Mouse (Mus musculus): ENCODE measurements around the gene Ndufa11. TPM values are rescaled to one million over a fixed set of nuclear protein-coding genes. Genes with fewer than 3 reads are reported as not detected.

The Ndufa11 gene
- polyA plus RNA-seq, 1 experiment from 2014 or later, result 352 TPM

- H3K9ac ChIP-seq (replicated peaks; ENCODE audit: low read length), result no peak overlapping the region
- H3K9me3 ChIP-seq (replicated peaks; ENCODE audit: control insufficient read depth, low read length), result no peaks in the 10 kb centered on the region
- no peaks in the 10 kb centered on the region for H3K4me1 ChIP-seq (ENCODE audit: control insufficient read depth, insufficient read depth, low read length)
- H3K36me3 ChIP-seq (replicated peaks; ENCODE audit: control insufficient read depth, insufficient read depth, low read depth, low read length), result no peaks in the 10 kb centered on the region; the same call in none of the 2 replicates
- H3K27ac ChIP-seq (replicated peaks; ENCODE audit: low read depth, low read length), result no peak overlapping the region
- 92% methylated on average over 5 of the region's 5 CpGs for WGBS
- H3K4me3 ChIP-seq (ENCODE audit: low read depth, low read length), result no peak overlapping the region
- ATAC-seq (replicated peaks; ENCODE audit: insufficient number of reproducible peaks, low FRiP score, low TSS enrichment, low read depth) (no peak), DNase-seq (ENCODE audit: low spot score) (no peak)
- no peak overlapping the region for H3K4me2 ChIP-seq (ENCODE audit: low read depth, low read length)
- H3K27me3 ChIP-seq (ENCODE audit: control insufficient read depth, insufficient read depth, low read length), result no peaks in the 10 kb centered on the region
These were observed 33.9 kb upstream of the Ndufa11 start for GRCm38 (mm10) chr17:56683546-56684140.

- H3K9me3 ChIP-seq (replicated peaks; ENCODE audit: control insufficient read depth, low read length), result no peaks in the 10 kb centered on the region
- WGBS, result 90% methylated on average over 2 of the region's 2 CpGs
- no peak overlapping the region for H3K4me2 ChIP-seq (ENCODE audit: low read depth, low read length)
- H3K9ac ChIP-seq (replicated peaks; ENCODE audit: low read length), result no peak overlapping the region
- no peak for DNase-seq (ENCODE audit: low spot score)
- H3K4me3 ChIP-seq (ENCODE audit: low read depth, low read length), result no peak overlapping the region
- no peaks in the 10 kb centered on the region for H3K27me3 ChIP-seq (ENCODE audit: control insufficient read depth, insufficient read depth, low read length)
- no peaks in the 10 kb centered on the region; the same call in none of the 2 replicates for H3K36me3 ChIP-seq (replicated peaks; ENCODE audit: control insufficient read depth, insufficient read depth, low read depth, low read length)
- ATAC-seq (replicated peaks; ENCODE audit: insufficient number of reproducible peaks, low FRiP score, low TSS enrichment, low read depth), result no peak
- H3K4me1 ChIP-seq (ENCODE audit: control insufficient read depth, insufficient read depth, low read length), result no peaks in the 10 kb centered on the region
- H3K27ac ChIP-seq (replicated peaks; ENCODE audit: low read depth, low read length), result no peak overlapping the region
These were observed 32.9 kb upstream of the Ndufa11 start for GRCm38 (mm10) chr17:56684649-56685048.

- Histone ChIP-seq H3K4me3 (ENCODE audit: low read depth, low read length) (no peak overlapping the region), H3K9ac (replicated peaks; ENCODE audit: low read length) (no peak overlapping the region), H3K27me3 (ENCODE audit: control insufficient read depth, insufficient read depth, low read length) (no peaks in the 10 kb centered on the region), H3K36me3 (replicated peaks; ENCODE audit: control insufficient read depth, insufficient read depth, low read depth, low read length) (no peaks in the 10 kb centered on the region; the same call in none of the 2 replicates), H3K4me1 (ENCODE audit: control insufficient read depth, insufficient read depth, low read length) (no peaks in the 10 kb centered on the region), H3K9me3 (replicated peaks; ENCODE audit: control insufficient read depth, low read length) (no peaks in the 10 kb centered on the region), H3K27ac (replicated peaks; ENCODE audit: low read depth, low read length) (no peak overlapping the region), H3K4me2 (ENCODE audit: low read depth, low read length) (no peak overlapping the region)
- no peak for DNase-seq (ENCODE audit: low spot score)
- ATAC-seq (replicated peaks; ENCODE audit: insufficient number of reproducible peaks, low FRiP score, low TSS enrichment, low read depth), result no peak
- WGBS, result 95% methylated on average over 4 of the region's 4 CpGs
These were observed 30.8 kb upstream of the Ndufa11 start for GRCm38 (mm10) chr17:56686801-56687200.

GRCm38 (mm10) chr17:56688045-56688444 lies 29.5 kb upstream of the Ndufa11 start:
- DNase-seq (ENCODE audit: low spot score) (no peak), ATAC-seq (replicated peaks; ENCODE audit: insufficient number of reproducible peaks, low FRiP score, low TSS enrichment, low read depth) (no peak)
- no peaks in the 10 kb centered on the region for H3K27me3 ChIP-seq (ENCODE audit: control insufficient read depth, insufficient read depth, low read length)
- no peak overlapping the region for H3K27ac ChIP-seq (replicated peaks; ENCODE audit: low read depth, low read length)
- H3K9ac ChIP-seq (replicated peaks; ENCODE audit: low read length), result no peak overlapping the region
- H3K4me1 ChIP-seq (ENCODE audit: control insufficient read depth, insufficient read depth, low read length), result no peaks in the 10 kb centered on the region
- no peaks in the 10 kb centered on the region for H3K9me3 ChIP-seq (replicated peaks; ENCODE audit: control insufficient read depth, low read length)
- peaks cover 3% of the 10 kb centered on the region for H3K36me3 ChIP-seq (replicated peaks; ENCODE audit: control insufficient read depth, insufficient read depth, low read depth, low read length)
- H3K4me3 ChIP-seq (ENCODE audit: low read depth, low read length), result no peak overlapping the region
- H3K4me2 ChIP-seq (ENCODE audit: low read depth, low read length), result no peak overlapping the region

- DNase-seq (ENCODE audit: low spot score) (no peak), ATAC-seq (replicated peaks; ENCODE audit: insufficient number of reproducible peaks, low FRiP score, low TSS enrichment, low read depth) (no peak)
- Histone ChIP-seq H3K27me3 (ENCODE audit: control insufficient read depth, insufficient read depth, low read length) (no peaks in the 10 kb centered on the region), H3K9me3 (replicated peaks; ENCODE audit: control insufficient read depth, low read length) (no peaks in the 10 kb centered on the region), H3K9ac (replicated peaks; ENCODE audit: low read length) (no peak overlapping the region), H3K4me3 (ENCODE audit: low read depth, low read length) (no peak overlapping the region), H3K27ac (replicated peaks; ENCODE audit: low read depth, low read length) (no peak overlapping the region), H3K4me1 (ENCODE audit: control insufficient read depth, insufficient read depth, low read length) (no peaks in the 10 kb centered on the region), H3K4me2 (ENCODE audit: low read depth, low read length) (no peak overlapping the region), H3K36me3 (replicated peaks; ENCODE audit: control insufficient read depth, insufficient read depth, low read depth, low read length) (peaks cover 6% of the 10 kb centered on the region)
- 95% methylated on average over 2 of the region's 2 CpGs for WGBS
These were observed 28.9 kb upstream of the Ndufa11 start for GRCm38 (mm10) chr17:56688689-56689088.

GRCm38 (mm10) chr17:56693395-56693794 lies 24.2 kb upstream of the Ndufa11 start:
- WGBS, result 71% methylated on average over 1 of the region's 1 CpGs
- H3K4me2 ChIP-seq (ENCODE audit: low read depth, low read length), result no peak overlapping the region
- no peaks in the 10 kb centered on the region for H3K4me1 ChIP-seq (ENCODE audit: control insufficient read depth, insufficient read depth, low read length)
- DNase-seq (ENCODE audit: low spot score) (no peak), ATAC-seq (replicated peaks; ENCODE audit: insufficient number of reproducible peaks, low FRiP score, low TSS enrichment, low read depth) (no peak)
- no peaks in the 10 kb centered on the region for H3K9me3 ChIP-seq (replicated peaks; ENCODE audit: control insufficient read depth, low read length)
- no peak overlapping the region for H3K27ac ChIP-seq (replicated peaks; ENCODE audit: low read depth, low read length)
- no peaks in the 10 kb centered on the region for H3K27me3 ChIP-seq (ENCODE audit: control insufficient read depth, insufficient read depth, low read length)
- no peak overlapping the region for H3K4me3 ChIP-seq (ENCODE audit: low read depth, low read length)
- H3K9ac ChIP-seq (replicated peaks; ENCODE audit: low read length), result no peak overlapping the region
- peaks cover 20% of the 10 kb centered on the region for H3K36me3 ChIP-seq (replicated peaks; ENCODE audit: control insufficient read depth, insufficient read depth, low read depth, low read length)

- no peak for ATAC-seq (replicated peaks; ENCODE audit: insufficient number of reproducible peaks, low FRiP score, low TSS enrichment, low read depth)
- Histone ChIP-seq H3K9ac (replicated peaks; ENCODE audit: low read length) (no peak overlapping the region), H3K4me1 (ENCODE audit: control insufficient read depth, insufficient read depth, low read length) (no peaks in the 10 kb centered on the region), H3K27ac (replicated peaks; ENCODE audit: low read depth, low read length) (no peak overlapping the region), H3K36me3 (replicated peaks; ENCODE audit: control insufficient read depth, insufficient read depth, low read depth, low read length) (peaks cover 20% of the 10 kb centered on the region), H3K27me3 (ENCODE audit: control insufficient read depth, insufficient read depth, low read length) (no peaks in the 10 kb centered on the region), H3K4me3 (ENCODE audit: low read depth, low read length) (no peak overlapping the region), H3K9me3 (replicated peaks; ENCODE audit: control insufficient read depth, low read length) (no peaks in the 10 kb centered on the region), H3K4me2 (ENCODE audit: low read depth, low read length) (no peak overlapping the region)
- WGBS, result 89% methylated on average over 6 of the region's 6 CpGs
- DNase-seq (ENCODE audit: low spot score), result no peak
These were observed 23.7 kb upstream of the Ndufa11 start for GRCm38 (mm10) chr17:56693851-56694310.

- 82% methylated on average over 2 of the region's 2 CpGs for WGBS
- no peaks in the 10 kb centered on the region for H3K27me3 ChIP-seq (ENCODE audit: control insufficient read depth, insufficient read depth, low read length)
- H3K9me3 ChIP-seq (replicated peaks; ENCODE audit: control insufficient read depth, low read length), result no peaks in the 10 kb centered on the region
- H3K4me2 ChIP-seq (ENCODE audit: low read depth, low read length), result no peak overlapping the region
- H3K4me1 ChIP-seq (ENCODE audit: control insufficient read depth, insufficient read depth, low read length), result no peaks in the 10 kb centered on the region
- peaks cover 24% of the 10 kb centered on the region for H3K36me3 ChIP-seq (replicated peaks; ENCODE audit: control insufficient read depth, insufficient read depth, low read depth, low read length)
- DNase-seq (ENCODE audit: low spot score) (no peak), ATAC-seq (replicated peaks; ENCODE audit: insufficient number of reproducible peaks, low FRiP score, low TSS enrichment, low read depth) (no peak)
- no peak overlapping the region for H3K27ac ChIP-seq (replicated peaks; ENCODE audit: low read depth, low read length)
- no peak overlapping the region for H3K4me3 ChIP-seq (ENCODE audit: low read depth, low read length)
- H3K9ac ChIP-seq (replicated peaks; ENCODE audit: low read length), result no peak overlapping the region
These were observed 17.1 kb upstream of the Ndufa11 start for GRCm38 (mm10) chr17:56700451-56700850.

Measured in embryonic facial prominence, embryonic 11.5 days (tissue).